Mouse (Mus musculus): ENCODE data around the gene Cd160. TPM values are rescaled to one million over a fixed set of nuclear protein-coding genes. Genes with fewer than 3 reads are reported as not detected.

Gene Cd160
- polyA plus RNA-seq, 1 experiment from 2014 or later = 0.14 TPM

DNA sequence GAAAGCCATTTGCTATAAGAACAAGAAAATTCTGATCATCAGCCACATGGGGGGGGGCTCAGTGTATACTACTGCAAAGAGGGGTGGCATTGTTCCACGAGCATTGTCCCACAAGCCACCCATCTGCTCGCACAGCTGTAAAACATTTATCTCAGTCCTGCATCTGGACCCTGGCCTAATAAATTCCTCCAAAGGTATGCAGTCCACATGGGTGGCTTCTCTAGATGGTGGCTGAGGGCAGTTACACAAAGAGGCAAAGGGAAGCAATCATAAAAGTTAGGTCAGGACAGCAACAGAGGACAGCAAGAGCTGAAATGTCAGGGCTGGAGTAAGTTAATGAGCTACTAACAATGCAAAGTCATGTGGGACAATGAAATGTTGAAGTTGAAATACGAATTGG is 5.5 kb downstream of the Cd160 start:
- no peak for ATAC-seq (replicated peaks; ENCODE audit: insufficient number of reproducible peaks, low FRiP score, low TSS enrichment)
- Histone ChIP-seq H3K27me3 (ENCODE audit: control insufficient read depth, insufficient read depth, low read length) (no peaks in the 10 kb centered on the region; the same call in 1 of the 2 replicates), H3K9me3 (replicated peaks; ENCODE audit: control insufficient read depth, low read length) (no peaks in the 10 kb centered on the region), H3K27ac (ENCODE audit: low read depth, low read length) (no peak overlapping the region), H3K4me3 (ENCODE audit: low read depth, low read length) (no peak overlapping the region), H3K9ac (ENCODE audit: low read depth, low read length) (no peak overlapping the region), H3K36me3 (ENCODE audit: control insufficient read depth, insufficient read depth, low read length) (no peaks in the 10 kb centered on the region), H3K4me1 (ENCODE audit: control insufficient read depth, insufficient read depth, low read length) (0 out of 2 replicates have a peak, but pooled peaks cover 6% of the 10 kb centered on the region), H3K4me2 (no peak overlapping the region)
- WGBS (ENCODE audit: insufficient replicate concordance) = 65% methylated on average over 3 of the region's 3 CpGs

GRCm38 (mm10) chr3:96821581-96821980 is 7.6 kb downstream of the Cd160 start:
- H3K27me3 ChIP-seq (ENCODE audit: control insufficient read depth, insufficient read depth, low read length) = no peaks in the 10 kb centered on the region
- H3K4me3 ChIP-seq (ENCODE audit: low read depth, low read length) = no peak overlapping the region
- 87% methylated on average over 4 of the region's 4 CpGs for WGBS (ENCODE audit: insufficient replicate concordance)
- no peak for ATAC-seq (replicated peaks; ENCODE audit: insufficient number of reproducible peaks, low FRiP score, low TSS enrichment)
- H3K4me2 ChIP-seq = no peak overlapping the region
- no peaks in the 10 kb centered on the region for H3K4me1 ChIP-seq (ENCODE audit: control insufficient read depth, insufficient read depth, low read length)
- H3K36me3 ChIP-seq (ENCODE audit: control insufficient read depth, insufficient read depth, low read length) = no peaks in the 10 kb centered on the region
- H3K9ac ChIP-seq (ENCODE audit: low read depth, low read length) = no peak overlapping the region
- no peak overlapping the region for H3K27ac ChIP-seq (ENCODE audit: low read depth, low read length)
- H3K9me3 ChIP-seq (replicated peaks; ENCODE audit: control insufficient read depth, low read length) = no peaks in the 10 kb centered on the region

GRCm38 (mm10) chr3:96820116-96820915 is 8.8 kb downstream of the Cd160 start:
- H3K27ac ChIP-seq (ENCODE audit: low read depth, low read length) = no peak overlapping the region
- H3K4me2 ChIP-seq = no peak overlapping the region
- WGBS (ENCODE audit: insufficient replicate concordance) = 71% methylated on average over 6 of the region's 6 CpGs
- no peaks in the 10 kb centered on the region for H3K36me3 ChIP-seq (ENCODE audit: control insufficient read depth, insufficient read depth, low read length)
- no peak overlapping the region for H3K4me3 ChIP-seq (ENCODE audit: low read depth, low read length)
- no peaks in the 10 kb centered on the region for H3K27me3 ChIP-seq (ENCODE audit: control insufficient read depth, insufficient read depth, low read length)
- no peak overlapping the region for H3K9ac ChIP-seq (ENCODE audit: low read depth, low read length)
- no peak for ATAC-seq (replicated peaks; ENCODE audit: insufficient number of reproducible peaks, low FRiP score, low TSS enrichment)
- no peaks in the 10 kb centered on the region for H3K4me1 ChIP-seq (ENCODE audit: control insufficient read depth, insufficient read depth, low read length)
- no peaks in the 10 kb centered on the region for H3K9me3 ChIP-seq (replicated peaks; ENCODE audit: control insufficient read depth, low read length)

GRCm38 (mm10) chr3:96814342-96814741 is 14.8 kb downstream of the Cd160 start:
- Histone ChIP-seq H3K27ac (ENCODE audit: low read depth, low read length) (no peak overlapping the region), H3K4me2 (no peak overlapping the region), H3K4me1 (ENCODE audit: control insufficient read depth, insufficient read depth, low read length) (peaks cover 8% of the 10 kb centered on the region), H3K4me3 (ENCODE audit: low read depth, low read length) (no peak overlapping the region), H3K9me3 (replicated peaks; ENCODE audit: control insufficient read depth, low read length) (no peaks in the 10 kb centered on the region), H3K9ac (ENCODE audit: low read depth, low read length) (no peak overlapping the region), H3K27me3 (ENCODE audit: control insufficient read depth, insufficient read depth, low read length) (peaks cover 2% of the 10 kb centered on the region; the same call in 1 of the 2 replicates), H3K36me3 (ENCODE audit: control insufficient read depth, insufficient read depth, low read length) (no peaks in the 10 kb centered on the region)
- 34% methylated on average over 6 of the region's 6 CpGs for WGBS (ENCODE audit: insufficient replicate concordance)
- no peak for ATAC-seq (replicated peaks; ENCODE audit: insufficient number of reproducible peaks, low FRiP score, low TSS enrichment)

DNA sequence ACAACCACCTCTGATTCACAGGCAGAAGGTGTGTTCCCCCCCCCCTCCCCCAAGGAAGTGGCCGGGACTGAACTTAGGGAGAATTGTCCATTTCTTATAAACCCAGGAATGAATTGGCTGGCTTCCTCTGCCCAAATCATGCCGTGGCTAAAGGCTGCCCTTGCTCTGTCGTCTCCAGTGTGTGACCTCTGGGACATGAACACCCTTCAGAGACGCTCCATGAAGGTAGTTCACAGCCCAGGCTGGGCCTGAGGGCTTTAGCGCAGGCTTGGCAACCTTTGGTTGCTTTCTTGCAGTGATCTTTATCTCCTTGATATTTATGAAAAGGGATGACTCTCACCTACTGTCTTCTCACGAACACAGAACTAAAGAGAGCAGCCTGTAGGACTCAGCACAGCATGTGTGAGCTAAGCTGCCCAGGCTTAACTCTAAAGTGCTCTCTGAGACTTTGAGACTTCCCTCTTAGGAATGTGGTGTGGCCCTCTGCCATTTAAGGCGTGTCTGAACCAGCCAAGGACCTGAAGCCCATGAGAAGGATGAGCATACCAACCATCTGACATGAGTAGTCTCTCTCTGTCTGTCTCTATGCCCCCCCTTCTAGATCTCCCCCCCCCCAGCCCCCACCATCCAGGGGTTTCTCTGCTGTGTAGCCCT is 15.4 kb downstream of the Cd160 start:
- Histone ChIP-seq H3K4me3 (ENCODE audit: low read depth, low read length) (0 out of 2 replicates have a peak overlapping the region, but pooled peaks have one; percentile 10), H3K9me3 (replicated peaks; ENCODE audit: control insufficient read depth, low read length) (no peaks in the 10 kb centered on the region), H3K4me1 (ENCODE audit: control insufficient read depth, insufficient read depth, low read length) (peaks cover 8% of the 10 kb centered on the region), H3K36me3 (ENCODE audit: control insufficient read depth, insufficient read depth, low read length) (no peaks in the 10 kb centered on the region), H3K27ac (ENCODE audit: low read depth, low read length) (no peak overlapping the region), H3K9ac (ENCODE audit: low read depth, low read length) (0 out of 2 replicates have a peak overlapping the region, but pooled peaks have one; percentile 3), H3K4me2 (peak overlapping the region; percentile 53), H3K27me3 (ENCODE audit: control insufficient read depth, insufficient read depth, low read length) (peaks cover 2% of the 10 kb centered on the region; the same call in 1 of the 2 replicates)
- WGBS (ENCODE audit: insufficient replicate concordance) = 33% methylated on average over 7 of the region's 7 CpGs
- no peak for ATAC-seq (replicated peaks; ENCODE audit: insufficient number of reproducible peaks, low FRiP score, low TSS enrichment)

GRCm38 (mm10) chr3:96813106-96813505 is 16.0 kb downstream of the Cd160 start:
- Histone ChIP-seq H3K4me1 (ENCODE audit: control insufficient read depth, insufficient read depth, low read length) (peaks cover 8% of the 10 kb centered on the region), H3K27ac (ENCODE audit: low read depth, low read length) (no peak overlapping the region), H3K4me3 (ENCODE audit: low read depth, low read length) (0 out of 2 replicates have a peak overlapping the region, but pooled peaks have one; percentile 10), H3K4me2 (peak overlapping the region; percentile 53), H3K36me3 (ENCODE audit: control insufficient read depth, insufficient read depth, low read length) (no peaks in the 10 kb centered on the region), H3K27me3 (ENCODE audit: control insufficient read depth, insufficient read depth, low read length) (peaks cover 2% of the 10 kb centered on the region; the same call in 1 of the 2 replicates), H3K9me3 (replicated peaks; ENCODE audit: control insufficient read depth, low read length) (no peaks in the 10 kb centered on the region), H3K9ac (ENCODE audit: low read depth, low read length) (no peak overlapping the region)
- 10% methylated on average over 9 of the region's 9 CpGs for WGBS (ENCODE audit: insufficient replicate concordance)
- ATAC-seq (replicated peaks; ENCODE audit: insufficient number of reproducible peaks, low FRiP score, low TSS enrichment) = peak; percentile 69; the same call in 1 of the 2 replicates

DNA sequence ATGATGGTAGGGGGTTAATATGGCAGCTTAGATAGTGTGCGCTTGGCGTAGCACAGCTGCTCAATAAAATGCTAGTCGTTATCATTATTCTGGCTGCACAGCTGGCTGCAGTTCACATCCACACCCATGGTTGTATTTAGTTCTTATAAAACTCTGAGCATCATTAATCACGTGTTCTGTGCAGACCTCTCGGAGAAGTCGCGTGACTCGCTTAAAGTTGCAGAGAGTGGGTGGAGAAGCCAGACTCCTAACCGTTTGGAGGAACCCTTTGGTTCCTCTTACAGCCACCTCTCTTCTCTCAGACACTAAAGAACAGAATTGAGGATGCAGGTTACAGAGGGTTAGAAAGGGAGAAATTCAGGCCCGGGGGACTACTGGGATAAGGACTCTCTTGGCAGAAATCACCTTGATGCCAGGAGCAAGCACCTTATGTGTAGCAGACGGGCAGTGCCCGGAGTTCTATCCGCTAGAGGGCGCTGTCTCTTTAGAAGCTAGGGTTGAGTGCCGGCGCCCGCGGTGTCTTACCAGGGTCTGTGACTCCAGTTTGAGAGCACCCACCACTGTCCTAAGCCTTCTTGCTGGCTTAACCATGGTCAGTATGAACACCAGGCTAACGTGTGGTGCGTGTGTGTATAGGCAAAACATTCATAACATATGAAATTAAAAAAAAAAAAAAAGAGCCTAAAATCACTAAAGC is 16.6 kb downstream of the Cd160 start:
- ATAC-seq (replicated peaks; ENCODE audit: insufficient number of reproducible peaks, low FRiP score, low TSS enrichment) = no peak
- no peak overlapping the region for H3K27ac ChIP-seq (ENCODE audit: low read depth, low read length)
- no peak overlapping the region for H3K4me3 ChIP-seq (ENCODE audit: low read depth, low read length)
- peaks cover 2% of the 10 kb centered on the region; the same call in 1 of the 2 replicates for H3K27me3 ChIP-seq (ENCODE audit: control insufficient read depth, insufficient read depth, low read length)
- H3K9me3 ChIP-seq (replicated peaks; ENCODE audit: control insufficient read depth, low read length) = no peaks in the 10 kb centered on the region
- peak overlapping the region; percentile 43 for H3K4me2 ChIP-seq
- no peaks in the 10 kb centered on the region for H3K36me3 ChIP-seq (ENCODE audit: control insufficient read depth, insufficient read depth, low read length)
- peaks cover 8% of the 10 kb centered on the region for H3K4me1 ChIP-seq (ENCODE audit: control insufficient read depth, insufficient read depth, low read length)
- H3K9ac ChIP-seq (ENCODE audit: low read depth, low read length) = no peak overlapping the region
- 39% methylated on average over 20 of the region's 20 CpGs for WGBS (ENCODE audit: insufficient replicate concordance)

DNA sequence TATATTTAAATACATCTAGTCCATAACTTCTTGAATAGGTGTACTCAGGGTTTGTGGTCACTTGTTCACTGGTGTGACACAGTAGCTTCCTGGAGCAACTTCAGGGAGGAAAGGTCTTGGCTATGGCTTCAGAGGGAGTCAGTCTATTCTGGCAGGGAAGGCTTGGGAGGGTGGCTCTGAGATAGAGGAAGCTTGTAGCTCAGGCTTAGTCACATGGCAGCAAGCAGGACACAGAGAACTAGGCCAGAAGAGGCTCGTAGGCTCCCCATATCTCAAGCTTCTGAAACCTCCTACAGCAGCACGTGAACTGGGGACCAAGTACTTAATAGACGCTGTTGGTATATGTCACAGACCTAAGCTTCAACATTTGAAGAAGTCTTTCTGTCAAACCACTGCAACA is 17.9 kb downstream of the Cd160 start:
- Histone ChIP-seq H3K4me3 (ENCODE audit: low read depth, low read length) (no peak overlapping the region), H3K9me3 (replicated peaks; ENCODE audit: control insufficient read depth, low read length) (no peaks in the 10 kb centered on the region), H3K4me2 (no peak overlapping the region), H3K36me3 (ENCODE audit: control insufficient read depth, insufficient read depth, low read length) (no peaks in the 10 kb centered on the region), H3K9ac (ENCODE audit: low read depth, low read length) (no peak overlapping the region), H3K27ac (ENCODE audit: low read depth, low read length) (no peak overlapping the region), H3K27me3 (ENCODE audit: control insufficient read depth, insufficient read depth, low read length) (peaks cover 2% of the 10 kb centered on the region; the same call in 1 of the 2 replicates), H3K4me1 (ENCODE audit: control insufficient read depth, insufficient read depth, low read length) (peaks cover 8% of the 10 kb centered on the region)
- ATAC-seq (replicated peaks; ENCODE audit: insufficient number of reproducible peaks, low FRiP score, low TSS enrichment) = no peak
- 65% methylated on average over 3 of the region's 3 CpGs for WGBS (ENCODE audit: insufficient replicate concordance)
